Mouse (Mus musculus): ENCODE data around the gene Frmd7. TPM values are rescaled to one million over a fixed set of nuclear protein-coding genes. Genes with fewer than 3 reads are reported as not detected.

Gene Frmd7
- polyA plus RNA-seq, 1 experiment: not detected

GRCm38 (mm10) chrX:50917389-50917788 is 25.1 kb downstream of the Frmd7 start:
- no peaks in the 10 kb centered on the region for H3K27me3 ChIP-seq (ENCODE audit: control insufficient read depth, insufficient read depth, insufficient read length)
- no peaks in the 10 kb centered on the region for H3K79me2 ChIP-seq (ENCODE audit: control insufficient read depth, insufficient read depth)
- no peak for TF ChIP-seq CTCF (IDR thresholded peaks at IDR 0.05; ENCODE audit: control insufficient read depth, insufficient read depth, insufficient read length)
- H3K36me3 ChIP-seq (ENCODE audit: control insufficient read depth, insufficient read depth): no peaks in the 10 kb centered on the region
- H3ac ChIP-seq (ENCODE audit: control insufficient read depth, insufficient read length, low read depth): no peak overlapping the region
- no peak overlapping the region for H3K4me3 ChIP-seq (ENCODE audit: insufficient read depth, poor library complexity, severe bottlenecking)
- no peaks in the 10 kb centered on the region for H3K79me3 ChIP-seq (ENCODE audit: low read depth)

DNA sequence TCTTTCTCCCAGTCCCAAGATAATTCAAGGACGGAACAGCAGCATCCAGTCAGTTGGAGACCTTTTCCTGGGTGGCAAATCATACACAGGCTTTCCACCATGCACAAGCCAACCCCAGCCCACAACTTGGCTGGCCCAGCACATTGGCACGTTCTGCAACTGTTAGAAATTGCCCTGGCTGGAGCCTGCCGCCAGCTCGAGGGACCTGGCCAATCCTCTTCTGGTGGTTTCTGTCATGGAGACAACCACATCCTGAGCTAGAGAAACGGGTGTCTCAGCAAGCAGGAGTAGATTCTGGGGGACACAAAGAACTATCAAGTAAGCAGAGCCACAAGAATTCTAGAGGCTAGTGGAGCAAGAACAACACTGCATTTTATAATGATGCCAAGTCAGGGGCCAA is 32.6 kb downstream of the Frmd7 start:
- Histone ChIP-seq H3K79me2 (ENCODE audit: control insufficient read depth, insufficient read depth) (no peaks in the 10 kb centered on the region), H3ac (ENCODE audit: control insufficient read depth, insufficient read length, low read depth) (no peak overlapping the region), H3K4me3 (ENCODE audit: insufficient read depth, poor library complexity, severe bottlenecking) (no peak overlapping the region), H3K79me3 (ENCODE audit: low read depth) (no peaks in the 10 kb centered on the region), H3K36me3 (ENCODE audit: control insufficient read depth, insufficient read depth) (no peaks in the 10 kb centered on the region), H3K27me3 (ENCODE audit: control insufficient read depth, insufficient read depth, insufficient read length) (no peaks in the 10 kb centered on the region)
- TF ChIP-seq MYOD1 (IDR thresholded peaks at IDR 0.05; ENCODE audit: control insufficient read depth, insufficient read length, low read depth) (no peak), MAX (IDR thresholded peaks at IDR 0.05) (no peak), USF1 (IDR thresholded peaks at IDR 0.05; ENCODE audit: low read depth) (no peak), CEBPB (IDR thresholded peaks at IDR 0.05; ENCODE audit: low read depth) (no peak), MYOG (IDR thresholded peaks at IDR 0.05; ENCODE audit: control insufficient read depth, extremely low read depth, insufficient read length) (no peak), FOSL1 (IDR thresholded peaks at IDR 0.05; ENCODE audit: insufficient read depth, low read length, poor library complexity, severe bottlenecking) (no peak), CTCF (IDR thresholded peaks at IDR 0.05; ENCODE audit: control insufficient read depth, insufficient read depth, insufficient read length) (no peak)

DNA sequence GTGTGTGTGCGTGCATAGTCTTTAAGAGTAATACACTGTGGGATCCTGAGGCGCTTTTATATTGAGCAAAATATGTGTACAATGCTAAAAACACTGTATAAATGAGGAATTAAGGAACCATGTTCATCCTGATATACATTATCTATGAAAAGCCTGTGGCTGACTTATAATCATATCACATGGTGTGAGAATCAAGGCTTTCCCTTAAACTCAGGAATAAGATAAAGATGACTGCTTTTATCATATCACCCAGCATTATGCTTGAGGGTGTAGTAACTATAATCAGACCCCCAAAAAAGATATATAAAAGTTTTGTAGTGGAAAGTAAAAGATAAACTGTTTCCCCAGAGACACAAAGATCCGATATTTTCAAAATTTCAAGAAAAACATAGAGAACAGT is 39.0 kb downstream of the Frmd7 start:
- Histone ChIP-seq H3K79me3 (ENCODE audit: low read depth) (no peaks in the 10 kb centered on the region), H3K36me3 (ENCODE audit: control insufficient read depth, insufficient read depth) (no peaks in the 10 kb centered on the region), H3K79me2 (ENCODE audit: control insufficient read depth, insufficient read depth) (no peaks in the 10 kb centered on the region), H3ac (ENCODE audit: control insufficient read depth, insufficient read length, low read depth) (no peak overlapping the region), H3K4me3 (ENCODE audit: insufficient read depth, poor library complexity, severe bottlenecking) (no peak overlapping the region), H3K27me3 (ENCODE audit: control insufficient read depth, insufficient read depth, insufficient read length) (no peaks in the 10 kb centered on the region)
- TF ChIP-seq MYOD1 (IDR thresholded peaks at IDR 0.05; ENCODE audit: control insufficient read depth, insufficient read length, low read depth) (no peak), MAX (IDR thresholded peaks at IDR 0.05) (no peak), CTCF (IDR thresholded peaks at IDR 0.05; ENCODE audit: control insufficient read depth, insufficient read depth, insufficient read length) (no peak), FOSL1 (IDR thresholded peaks at IDR 0.05; ENCODE audit: insufficient read depth, low read length, poor library complexity, severe bottlenecking) (no peak), MYOG (IDR thresholded peaks at IDR 0.05; ENCODE audit: control insufficient read depth, extremely low read depth, insufficient read length) (no peak), USF1 (IDR thresholded peaks at IDR 0.05; ENCODE audit: low read depth) (no peak), CEBPB (IDR thresholded peaks at IDR 0.05; ENCODE audit: low read depth) (no peak)

DNA sequence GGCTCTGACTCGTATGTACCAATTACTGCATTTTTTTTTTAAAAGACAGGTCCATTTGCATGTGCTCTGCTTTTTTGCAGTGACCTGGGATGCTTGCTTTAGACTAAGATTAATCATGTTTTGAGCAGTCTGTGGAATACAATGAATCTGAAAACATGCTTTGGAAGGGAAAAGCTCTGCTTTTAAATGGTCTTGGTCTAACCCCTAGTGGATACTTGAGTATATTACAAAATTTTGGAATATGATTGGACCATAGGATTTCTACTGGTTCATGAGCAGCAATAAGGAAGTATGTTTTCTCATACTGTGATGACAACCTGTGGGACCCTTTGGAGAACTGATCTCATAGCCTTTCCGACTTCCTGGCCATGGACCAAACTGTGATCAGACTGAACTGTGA is 54.5 kb downstream of the Frmd7 start:
- Histone ChIP-seq H3K79me3 (ENCODE audit: low read depth) (no peaks in the 10 kb centered on the region), H3K4me3 (ENCODE audit: insufficient read depth, poor library complexity, severe bottlenecking) (no peak overlapping the region), H3K36me3 (ENCODE audit: control insufficient read depth, insufficient read depth) (no peaks in the 10 kb centered on the region), H3K27me3 (ENCODE audit: control insufficient read depth, insufficient read depth, insufficient read length) (no peaks in the 10 kb centered on the region), H3ac (ENCODE audit: control insufficient read depth, insufficient read length, low read depth) (no peak overlapping the region), H3K79me2 (ENCODE audit: control insufficient read depth, insufficient read depth) (no peaks in the 10 kb centered on the region)
- no peak for TF ChIP-seq FOSL1 (IDR thresholded peaks at IDR 0.05; ENCODE audit: insufficient read depth, low read length, poor library complexity, severe bottlenecking)
- TF ChIP-seq MYOG (IDR thresholded peaks at IDR 0.05; ENCODE audit: control insufficient read depth, extremely low read depth, insufficient read length): no peak
- no peak for TF ChIP-seq MYOD1 (IDR thresholded peaks at IDR 0.05; ENCODE audit: control insufficient read depth, insufficient read length, low read depth)
- TF ChIP-seq CEBPB (IDR thresholded peaks at IDR 0.05; ENCODE audit: low read depth): no peak
- TF ChIP-seq MAX (IDR thresholded peaks at IDR 0.05): no peak
- TF ChIP-seq USF1 (IDR thresholded peaks at IDR 0.05; ENCODE audit: low read depth): no peak
- TF ChIP-seq CTCF (IDR thresholded peaks at IDR 0.05; ENCODE audit: control insufficient read depth, insufficient read depth, insufficient read length): no peak

DNA sequence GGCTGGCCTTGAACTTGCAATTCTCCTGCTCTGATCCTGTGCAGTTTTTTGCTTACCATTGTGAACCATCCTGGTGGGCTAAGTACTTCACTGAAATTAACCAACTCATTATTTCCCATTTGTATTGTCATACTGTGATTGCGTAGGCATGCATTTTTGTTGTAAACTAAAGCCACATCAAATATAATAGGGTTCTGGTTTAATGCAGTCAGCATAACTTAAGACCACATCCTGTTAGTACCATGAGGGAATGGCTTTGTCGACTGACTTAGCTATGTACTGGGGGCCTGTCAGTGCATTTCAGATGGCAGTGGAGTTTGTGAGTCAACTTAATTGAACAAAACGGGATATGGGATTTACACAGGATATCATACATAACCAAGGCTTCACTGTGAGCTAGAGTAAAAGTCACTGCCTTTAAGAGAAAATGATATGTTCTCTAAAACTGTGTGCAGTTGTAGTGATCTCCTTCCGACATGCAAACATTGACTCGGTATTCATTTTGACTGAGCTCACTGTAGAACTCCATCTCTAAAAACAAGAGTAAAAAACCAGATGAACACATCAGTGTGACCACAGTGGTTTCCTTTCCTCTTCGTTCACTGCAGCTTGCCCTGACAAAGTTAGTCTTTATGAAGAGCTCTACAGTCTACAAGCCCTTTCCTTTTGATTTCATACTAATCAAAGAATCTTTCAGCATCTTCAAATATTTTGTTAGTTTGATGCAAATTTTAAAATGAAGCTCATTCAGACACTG is 68.1 kb downstream of the Frmd7 start:
- Histone ChIP-seq H3K79me3 (ENCODE audit: low read depth) (no peaks in the 10 kb centered on the region), H3ac (ENCODE audit: control insufficient read depth, insufficient read length, low read depth) (no peak overlapping the region), H3K79me2 (ENCODE audit: control insufficient read depth, insufficient read depth) (no peaks in the 10 kb centered on the region), H3K36me3 (ENCODE audit: control insufficient read depth, insufficient read depth) (no peaks in the 10 kb centered on the region), H3K4me3 (ENCODE audit: insufficient read depth, poor library complexity, severe bottlenecking) (no peak overlapping the region), H3K27me3 (ENCODE audit: control insufficient read depth, insufficient read depth, insufficient read length) (no peaks in the 10 kb centered on the region)
- TF ChIP-seq FOSL1 (IDR thresholded peaks at IDR 0.05; ENCODE audit: insufficient read depth, low read length, poor library complexity, severe bottlenecking) (no peak), MYOG (IDR thresholded peaks at IDR 0.05; ENCODE audit: control insufficient read depth, extremely low read depth, insufficient read length) (no peak), USF1 (IDR thresholded peaks at IDR 0.05; ENCODE audit: low read depth) (no peak), CEBPB (IDR thresholded peaks at IDR 0.05; ENCODE audit: low read depth) (no peak), CTCF (IDR thresholded peaks at IDR 0.05; ENCODE audit: control insufficient read depth, insufficient read depth, insufficient read length) (no peak), MYOD1 (IDR thresholded peaks at IDR 0.05; ENCODE audit: control insufficient read depth, insufficient read length, low read depth) (no peak)

DNA sequence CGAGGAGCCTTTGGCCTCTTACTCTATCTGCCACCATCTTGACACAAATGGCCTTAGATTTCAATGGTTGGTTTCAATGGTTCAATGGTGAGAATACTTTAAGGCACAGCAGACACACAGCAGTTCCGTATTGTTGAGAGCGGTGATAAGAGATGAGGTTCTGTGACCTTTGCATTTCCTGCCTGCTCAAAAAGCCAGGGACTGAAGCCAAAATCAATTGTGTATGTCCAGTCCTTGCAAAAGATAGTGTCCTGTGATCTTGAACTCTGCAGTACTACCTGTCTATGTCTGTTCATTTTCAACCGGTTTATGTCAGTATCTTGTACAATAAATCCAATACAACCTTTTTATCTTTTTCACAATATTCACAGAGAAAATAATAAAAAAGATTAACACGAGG is 77.8 kb downstream of the Frmd7 start:
- no peak overlapping the region for H3K4me3 ChIP-seq (ENCODE audit: insufficient read depth, poor library complexity, severe bottlenecking)
- no peak overlapping the region for H3ac ChIP-seq (ENCODE audit: control insufficient read depth, insufficient read length, low read depth)
- H3K36me3 ChIP-seq (ENCODE audit: control insufficient read depth, insufficient read depth): no peaks in the 10 kb centered on the region
- H3K79me2 ChIP-seq (ENCODE audit: control insufficient read depth, insufficient read depth): no peaks in the 10 kb centered on the region
- no peaks in the 10 kb centered on the region for H3K27me3 ChIP-seq (ENCODE audit: control insufficient read depth, insufficient read depth, insufficient read length)
- no peak for TF ChIP-seq MYOD1 (IDR thresholded peaks at IDR 0.05; ENCODE audit: control insufficient read depth, insufficient read length, low read depth)
- TF ChIP-seq FOSL1 (IDR thresholded peaks at IDR 0.05; ENCODE audit: insufficient read depth, low read length, poor library complexity, severe bottlenecking): no peak
- TF ChIP-seq MAX (IDR thresholded peaks at IDR 0.05): no peak
- TF ChIP-seq MYOG (IDR thresholded peaks at IDR 0.05; ENCODE audit: control insufficient read depth, extremely low read depth, insufficient read length): no peak
- no peak for TF ChIP-seq USF1 (IDR thresholded peaks at IDR 0.05; ENCODE audit: low read depth)
- H3K79me3 ChIP-seq (ENCODE audit: low read depth): no peaks in the 10 kb centered on the region

Data from C2C12 (cell line).